Mouse (Mus musculus): ENCODE results near the gene Pcna.

- no peak for TF ChIP-seq POLR2A (IDR thresholded peaks at IDR 0.05; ENCODE audit: borderline replicate concordance, control insufficient read depth, low read depth, low read length)
- TF ChIP-seq CTCF (IDR thresholded peaks at IDR 0.05; ENCODE audit: control insufficient read depth, insufficient read depth, low read length): no peak
These were observed 39.0 kb upstream of the Pcna start for GRCm38 (mm10) chr2:132292083-132292482.
